Mouse (Mus musculus) activated CD4-positive, CD25-positive, alpha-beta regulatory T cell, adult 4 months (primary cell): ENCODE results near the gene Glyatl3. TPM values are rescaled to one million over a fixed set of nuclear protein-coding genes. Genes with fewer than 3 reads are reported as not detected.

Experiments used
- ATAC-seq: one replicate; pipeline ENCODE4 v1.8.0; 2017
- polyA plus RNA-seq, 2 experiments: library from polyadenylated mRNA; unstranded; fragments of 100-300 nt; shearing (Covaris generic); gene quantifications; one replicate each; pipeline ENCODE4 v1.2.1; 2017

Glyatl3 gene
- polyA plus RNA-seq: not detected

- no peak for ATAC-seq
Measured at GRCm38 (mm10) chr17:40914250-40914649, at the start of gene Glyatl3. TSS of gene Glyatl3 (minus strand) at chr17:40914350.

- no peak for ATAC-seq
Measured at GRCm38 (mm10) chr17:40948518-40948917, 34.4 kb upstream of the Glyatl3 start.

- ATAC-seq: peak; percentile 94
Measured at GRCm38 (mm10) chr17:40934420-40935231, 20.5 kb upstream of the Glyatl3 start, which contains the start of the genes Mut and Cenpq. TSS of gene Mut (plus strand) at chr17:40934685. TSS of gene Cenpq (minus strand) at chr17:40935047.

GRCm38 (mm10) chr17:40933985-40934384, 19.8 kb upstream of the Glyatl3 start:
- ATAC-seq: peak; percentile 1

GRCm38 (mm10) chr17:40915499-40915898, 1.3 kb upstream of the Glyatl3 start:
- ATAC-seq: no peak

GRCm38 (mm10) chr17:40904721-40905154, 9.4 kb downstream of the Glyatl3 start:
- no peak for ATAC-seq

GRCm38 (mm10) chr17:40904056-40904597, 10.0 kb downstream of the Glyatl3 start:
- no peak for ATAC-seq

- no peak for ATAC-seq
Measured at GRCm38 (mm10) chr17:40903345-40903744, 10.8 kb downstream of the Glyatl3 start.

GRCm38 (mm10) chr17:40899783-40900363, 14.3 kb downstream of the Glyatl3 start:
- ATAC-seq: no peak

- ATAC-seq: no peak
Measured at GRCm38 (mm10) chr17:40896863-40897262, 17.3 kb downstream of the Glyatl3 start.

GRCm38 (mm10) chr17:40887849-40888536, 26.2 kb downstream of the Glyatl3 start:
- ATAC-seq: no peak

GRCm38 (mm10) chr17:40885155-40885554, 29.0 kb downstream of the Glyatl3 start:
- no peak for ATAC-seq

GRCm38 (mm10) chr17:40882172-40882571, 32.0 kb downstream of the Glyatl3 start:
- no peak for ATAC-seq

- ATAC-seq: no peak
Measured at GRCm38 (mm10) chr17:40879924-40880691, 34.0 kb downstream of the Glyatl3 start, which contains the start of gene 9130008F23Rik. TSS of gene 9130008F23Rik (minus strand) at chr17:40880559.

- ATAC-seq: no peak
Measured at GRCm38 (mm10) chr17:40879528-40879923, 34.6 kb downstream of the Glyatl3 start.

GRCm38 (mm10) chr17:40877741-40878140, 36.4 kb downstream of the Glyatl3 start:
- no peak for ATAC-seq

- no peak for ATAC-seq
Measured at GRCm38 (mm10) chr17:40875568-40875967, 38.6 kb downstream of the Glyatl3 start.

GRCm38 (mm10) chr17:40874701-40875100, 39.4 kb downstream of the Glyatl3 start:
- ATAC-seq: no peak

GRCm38 (mm10) chr17:40873582-40874011, 40.6 kb downstream of the Glyatl3 start:
- no peak for ATAC-seq

- no peak for ATAC-seq
Measured at GRCm38 (mm10) chr17:40872626-40873025, 41.5 kb downstream of the Glyatl3 start.

- no peak for ATAC-seq
Measured at GRCm38 (mm10) chr17:40868952-40869747, 45.0 kb downstream of the Glyatl3 start.
